Mouse (Mus musculus) monocyte, adult 5-6 weeks (primary cell): Measurements from ENCODE around the gene Gm10645. TPM values are rescaled to one million over a fixed set of nuclear protein-coding genes. Genes with fewer than 3 reads are reported as not detected.

ENCODE experiments used
- ATAC-seq: fragments of 153-309, 156-312 bp; replicated peaks from 2 replicates; pipeline ENCODE4 v1.8.0; 2017; ENCODE audit warnings: mild to moderate bottlenecking; ENCODE audit not compliant: low TSS enrichment, insufficient number of reproducible peaks, severe bottlenecking, poor library complexity, low FRiP score
- total RNA-seq: library from RNA; stranded (forward); fragments of 200-1000, 200-491, 200-594 nt; gene quantifications from 3 replicates; pipeline ENCODE4 v1.2.3, GENCODE M21; 2017

Gm10645 gene
- total RNA-seq, 1 experiment from 2014 or later = 2.0 TPM

DNA sequence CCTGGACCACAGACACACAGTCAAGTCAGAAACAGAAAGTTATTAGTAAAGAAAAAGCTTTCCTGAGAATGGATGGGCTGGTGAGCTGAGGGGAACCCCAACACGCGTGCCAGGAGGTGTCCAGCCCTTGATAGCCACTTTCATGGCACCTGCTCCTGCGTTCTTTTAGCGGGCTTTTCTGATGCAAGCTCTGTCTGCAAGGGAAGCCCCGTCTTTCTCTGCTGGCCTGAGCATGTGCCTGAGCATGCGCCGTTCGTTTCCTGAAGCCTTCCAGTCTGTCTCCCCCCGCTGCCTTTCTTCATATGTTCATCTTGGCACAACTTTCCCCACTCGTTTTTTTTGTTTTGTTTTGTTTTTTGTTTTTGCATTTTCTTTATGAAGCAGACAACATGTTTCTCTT is 9.7 kb upstream of the Gm10645 start:
- no peak for ATAC-seq

GRCm38 (mm10) chr8:83170894-83171293 is 4.9 kb upstream of the Gm10645 start:
- no peak for ATAC-seq

DNA sequence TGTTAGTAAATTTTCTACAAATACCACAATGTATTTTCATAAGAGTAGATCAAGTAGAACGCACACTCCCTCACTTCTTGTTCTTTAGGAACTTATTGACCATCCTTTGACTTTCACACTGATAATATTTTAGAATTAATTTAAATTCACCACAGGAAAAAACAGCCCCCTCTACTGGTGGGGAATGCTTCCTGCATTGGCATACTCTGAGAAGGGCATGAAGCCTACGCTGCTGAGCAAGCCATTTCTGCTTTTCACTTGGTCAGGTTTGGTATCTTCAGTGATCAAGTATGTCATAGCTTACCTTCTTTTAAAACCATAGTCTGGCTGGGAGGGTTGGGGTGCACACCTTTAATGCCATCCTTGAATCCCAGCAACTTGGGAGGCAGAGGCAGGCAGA is 3.7 kb upstream of the Gm10645 start:
- ATAC-seq = no peak

DNA sequence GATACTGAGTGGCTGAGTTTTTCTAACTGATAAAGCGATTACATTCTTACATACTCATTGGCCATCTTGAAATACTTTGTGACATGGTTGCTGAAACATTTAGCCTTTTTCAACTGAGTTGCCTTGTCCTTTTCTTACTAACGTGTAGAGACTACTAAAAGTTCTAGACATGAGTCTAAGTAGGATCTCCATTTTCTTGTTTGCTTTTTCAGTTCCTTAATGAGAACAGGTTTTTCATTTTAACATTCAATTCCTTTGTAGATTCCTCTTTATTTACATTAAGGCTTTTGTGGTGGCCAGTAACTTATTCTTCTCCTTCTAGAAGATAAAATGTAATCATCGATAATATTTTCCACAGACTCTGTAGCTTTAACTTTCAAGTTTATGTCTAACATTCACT is 3.2 kb upstream of the Gm10645 start:
- ATAC-seq = no peak

GRCm38 (mm10) chr8:83167932-83168331 is 2.0 kb upstream of the Gm10645 start:
- ATAC-seq = no peak

DNA sequence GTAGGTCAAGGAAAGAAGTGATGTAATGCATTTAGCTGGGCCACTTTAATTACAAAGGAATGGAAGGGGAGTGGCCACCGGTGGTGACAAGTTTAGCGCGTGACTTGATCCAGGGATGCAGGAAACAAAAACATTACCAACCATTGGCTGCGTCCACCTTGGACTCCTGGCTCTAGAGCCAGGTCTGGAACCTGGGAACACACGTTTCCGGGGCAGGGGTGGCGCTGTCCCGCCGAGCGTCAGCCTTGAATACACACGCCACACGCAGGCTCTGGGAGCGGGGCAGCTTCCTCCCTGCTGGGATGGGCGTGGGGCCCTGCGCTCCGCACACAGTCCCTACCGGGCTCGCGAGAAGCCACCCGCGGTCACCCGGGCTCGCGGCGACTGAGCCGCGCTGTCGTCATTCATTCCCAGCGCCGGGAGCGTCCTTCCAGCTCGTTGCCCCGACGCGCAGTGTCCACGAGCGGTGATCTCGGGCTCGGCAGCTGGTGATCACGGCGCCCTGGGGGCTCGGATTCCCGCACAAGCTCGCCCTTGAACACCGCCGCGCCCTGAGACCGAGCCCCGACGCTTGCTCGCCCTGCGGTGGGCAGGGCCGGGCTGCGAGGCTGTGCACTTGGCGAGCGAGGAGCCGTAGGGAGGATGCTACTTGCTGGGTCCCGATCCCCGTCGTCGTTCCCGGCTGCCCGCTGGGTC is 587 bp downstream of the Gm10645 start, which contains the start of gene Tbc1d9:
Gene Tbc1d9 (plus strand): TSS at position 118 of the 696 bp plus-strand sequence.
- peak; percentile 82 for ATAC-seq

GRCm38 (mm10) chr8:83160613-83161012 is 5.4 kb downstream of the Gm10645 start:
- ATAC-seq = no peak

DNA sequence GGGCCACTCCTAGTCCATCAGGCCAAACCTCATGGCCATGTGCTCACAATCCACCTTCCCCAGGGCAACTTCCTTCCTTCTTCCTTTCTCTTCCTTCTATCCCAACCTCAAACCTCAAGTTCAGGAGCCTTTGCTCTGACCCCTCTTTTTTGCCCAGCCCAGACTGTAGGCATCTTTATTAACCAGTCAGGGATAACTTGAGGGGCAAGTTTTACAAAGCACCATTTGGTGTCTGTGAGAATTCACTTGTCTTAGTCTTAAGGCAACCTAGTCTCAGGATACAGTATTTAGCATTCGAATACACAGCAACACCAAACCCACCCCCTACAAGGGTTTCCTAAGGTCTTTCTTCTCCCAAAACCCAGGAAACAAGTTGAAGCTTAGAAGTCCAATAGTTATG is 6.4 kb downstream of the Gm10645 start:
- ATAC-seq = no peak

- no peak for ATAC-seq
These were observed 7.0 kb downstream of the Gm10645 start for GRCm38 (mm10) chr8:83158971-83159370.

GRCm38 (mm10) chr8:83155110-83155509 is 10.9 kb downstream of the Gm10645 start:
- ATAC-seq = no peak

GRCm38 (mm10) chr8:83152470-83152869 is 13.5 kb downstream of the Gm10645 start:
- ATAC-seq = no peak

DNA sequence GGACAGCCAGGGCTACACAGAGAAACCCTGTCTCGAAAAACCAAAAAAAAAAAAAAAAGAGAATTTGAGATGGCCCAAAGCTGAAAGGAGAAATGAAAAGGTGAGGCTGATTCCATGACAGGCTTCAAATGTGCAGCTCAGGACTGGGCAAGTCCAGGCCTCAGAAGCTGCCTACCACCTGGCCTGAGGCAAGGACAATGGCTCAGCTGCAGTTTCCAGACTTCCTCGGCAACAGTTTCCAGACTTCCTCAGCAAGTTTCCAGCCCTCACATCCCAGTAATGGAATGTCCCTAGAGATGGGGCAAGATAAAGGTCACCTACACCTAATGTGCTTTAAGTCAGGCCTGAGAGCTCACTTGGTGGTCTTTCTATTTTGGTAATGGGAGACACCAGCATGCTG is 13.9 kb downstream of the Gm10645 start:
- ATAC-seq = no peak

DNA sequence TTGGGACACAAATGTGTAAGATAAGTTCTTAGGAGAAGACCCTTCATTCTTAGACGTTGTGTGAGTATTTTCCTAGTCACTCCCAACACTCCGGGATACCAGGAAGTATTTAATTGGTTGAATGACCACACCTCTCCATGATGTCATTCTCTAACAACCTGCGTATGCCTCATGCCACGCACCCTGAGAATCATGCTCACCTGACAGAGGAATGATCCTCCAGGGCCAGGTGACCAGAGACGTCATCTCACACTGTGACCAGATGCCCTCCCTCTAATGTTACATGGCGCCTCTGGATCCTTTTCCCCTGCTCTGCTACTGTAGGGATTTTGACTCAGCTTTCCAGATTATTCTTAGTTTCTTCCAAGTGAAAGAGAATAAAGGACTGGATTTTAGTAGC is 16.8 kb downstream of the Gm10645 start:
- ATAC-seq = no peak

DNA sequence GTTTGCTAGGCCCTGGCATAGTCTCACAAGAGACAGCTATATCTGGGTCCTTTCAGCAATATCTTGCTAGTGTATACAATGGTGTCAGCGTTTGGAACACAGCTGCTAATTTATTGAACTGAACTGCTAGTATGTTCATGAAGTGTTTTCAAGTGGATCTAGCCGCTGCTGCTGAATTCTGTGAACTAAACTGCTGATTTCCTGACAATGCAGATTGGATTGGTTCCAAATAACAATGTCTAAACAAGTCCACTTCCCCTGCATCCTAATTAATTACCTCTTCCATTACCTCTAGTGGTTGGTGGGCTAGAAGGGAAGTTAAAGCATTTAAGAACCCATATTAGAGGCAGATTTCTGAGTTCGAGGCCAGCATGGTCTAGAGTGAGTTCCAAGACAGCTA is 20.5 kb downstream of the Gm10645 start:
- no peak for ATAC-seq

DNA sequence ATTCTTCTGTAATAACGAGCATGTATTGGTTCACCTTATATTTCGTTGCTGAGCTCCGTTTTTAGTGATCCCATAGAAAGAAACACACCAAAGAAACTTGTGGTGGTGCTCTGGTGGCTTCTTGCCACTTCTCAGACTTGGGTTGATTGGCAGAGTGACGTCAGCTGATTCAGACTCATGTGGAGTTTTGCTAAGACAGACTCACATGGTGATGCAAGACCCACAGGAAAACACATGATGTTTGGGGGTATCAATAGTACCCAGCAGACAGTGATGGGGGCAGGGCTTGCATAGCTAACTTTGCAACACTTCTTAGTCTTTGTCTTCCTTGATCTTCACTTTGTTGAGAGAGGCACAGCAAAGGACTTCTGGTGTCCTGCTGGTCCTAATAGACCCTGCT is 21.4 kb downstream of the Gm10645 start:
- ATAC-seq = no peak

- peak; percentile 72 for ATAC-seq
These were observed 24.6 kb downstream of the Gm10645 start for GRCm38 (mm10) chr8:83141358-83141757.

GRCm38 (mm10) chr8:83140701-83141111 is 25.3 kb downstream of the Gm10645 start:
- ATAC-seq = peak; percentile 83

- no peak for ATAC-seq
These were observed 25.9 kb downstream of the Gm10645 start for GRCm38 (mm10) chr8:83140068-83140467.

DNA sequence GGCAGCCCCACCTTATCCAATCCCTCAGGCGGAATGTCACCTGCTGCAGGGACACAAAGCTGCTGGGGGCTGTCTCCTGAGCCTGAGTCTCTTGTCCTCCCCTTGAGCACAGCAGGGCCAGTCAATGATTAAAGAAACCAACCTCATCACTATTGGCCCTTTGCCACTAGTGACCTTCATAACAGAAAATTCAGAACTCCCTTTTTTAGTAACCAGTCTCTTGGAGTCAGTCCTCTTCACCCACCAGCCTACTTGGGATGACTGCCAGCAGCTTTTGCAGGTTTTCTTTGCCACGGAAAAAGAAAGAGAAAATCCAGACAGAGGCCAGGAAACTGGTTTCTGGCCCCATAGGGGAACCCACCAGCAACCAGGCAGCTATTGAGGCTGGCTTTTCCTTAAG is 30.9 kb downstream of the Gm10645 start:
- no peak for ATAC-seq
